Mouse (Mus musculus): ENCODE measurements around the gene Zdhhc3.

DNA sequence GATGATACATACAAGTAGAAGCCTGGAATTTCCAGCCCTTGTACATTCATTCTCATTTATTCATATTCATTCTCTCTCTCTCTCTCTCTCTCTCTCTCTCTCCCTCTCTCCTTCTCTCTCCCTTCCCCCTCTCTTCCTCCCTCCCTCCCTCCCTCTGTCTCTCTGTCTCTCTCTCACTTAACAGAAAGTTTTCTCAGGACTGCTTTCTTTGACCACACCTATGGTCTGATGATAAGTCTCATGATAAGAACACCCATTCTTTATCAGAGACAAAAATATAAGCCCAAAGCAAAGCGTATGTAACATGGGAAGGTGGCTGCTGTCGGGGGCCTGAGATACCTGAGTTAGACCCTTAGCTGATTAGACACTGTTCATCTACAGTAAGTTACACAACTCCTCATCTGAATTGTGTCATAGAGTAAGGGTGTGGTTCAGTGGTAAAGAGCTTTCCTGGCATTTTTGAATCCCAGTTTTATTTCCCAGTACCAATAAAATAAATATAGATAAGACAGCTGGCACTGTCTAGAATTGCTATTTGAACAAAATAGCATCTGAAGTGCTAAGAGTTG is 11.5 kb upstream of the Zdhhc3 start:
- no peak for TF ChIP-seq POLR2A (IDR thresholded peaks at IDR 0.05; ENCODE audit: control insufficient read depth, low read depth, low read length)
- TF ChIP-seq CTCF (IDR thresholded peaks at IDR 0.05; ENCODE audit: control insufficient read depth, insufficient read depth, insufficient replicate concordance, low read depth, low read length) = no peak

Measured in testis, adult 2 months (tissue).